Mouse (Mus musculus) gastrocnemius, postnatal 10 days (tissue): Measurements from ENCODE around the gene Cdc42bpg. TPM values are rescaled to one million over a fixed set of nuclear protein-coding genes. Genes with fewer than 3 reads are reported as not detected.

ENCODE experiments used
- DNase-seq: peaks from one replicate; pipeline ENCODE4 v3.0.0; 2021; ENCODE audit warnings: mixed read lengths
- microRNA-seq, 2 experiments: library from miRNA; unstranded; fragments of <30 nt; microRNA quantifications; one replicate each; pipeline ENCODE4 v1.2.0; 2021
- total RNA-seq, 2 experiments: library from RNA; stranded (reverse); gene quantifications; 2 replicates each; pipeline ENCODE4 v1.2.3; 2021

Cdc42bpg gene
- total RNA-seq, 2 experiments from 2014 or later, result 4.2 to 4.5 TPM

- DNase-seq, result no peak
These were observed 43.1 kb downstream of the Cdc42bpg start for GRCm38 (mm10) chr19:6349215-6349983.

GRCm38 (mm10) chr19:6351431-6352106, 45.3 kb downstream of the Cdc42bpg start:
- no peak for DNase-seq

DNA sequence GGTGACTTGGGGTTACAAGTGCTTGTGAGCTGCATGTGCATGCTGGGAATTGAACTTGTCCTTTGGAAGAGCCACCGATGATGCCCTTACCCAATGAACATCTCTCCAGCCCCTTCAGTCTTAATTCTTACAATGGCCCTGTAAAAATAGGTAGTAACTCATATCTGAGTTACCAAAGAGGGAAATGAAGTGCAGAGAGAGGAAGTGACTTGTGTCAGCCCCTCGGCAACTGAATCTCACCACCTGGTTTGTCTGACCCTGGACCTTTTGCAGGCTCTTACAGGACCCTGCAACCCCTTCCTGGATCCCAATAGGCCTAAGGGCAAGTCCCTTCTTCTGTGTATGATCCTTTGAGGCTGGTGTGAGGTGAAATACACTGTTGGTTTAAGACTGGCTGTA, 45.9 kb downstream of the Cdc42bpg start:
- DNase-seq, result no peak

DNA sequence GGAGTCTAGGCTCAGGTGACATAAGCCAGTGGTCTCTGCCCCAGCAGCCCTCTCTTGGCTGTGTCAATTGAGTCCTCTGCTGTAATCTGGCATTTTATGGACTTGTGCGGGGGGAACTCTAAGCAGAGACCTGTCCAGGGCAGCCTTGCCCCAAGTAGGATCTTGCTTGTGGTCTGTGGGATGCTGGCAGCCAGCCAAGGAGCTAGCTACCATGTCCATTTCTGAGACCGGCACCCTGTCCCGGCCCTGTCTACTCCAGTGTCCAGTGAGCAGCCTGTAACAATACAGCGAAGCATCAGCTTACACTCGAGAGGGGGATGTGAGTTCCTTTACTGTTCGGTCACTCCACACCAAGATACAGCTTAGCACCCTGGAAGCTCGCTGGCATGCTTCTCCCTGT, 47.8 kb downstream of the Cdc42bpg start:
- no peak for DNase-seq

DNA sequence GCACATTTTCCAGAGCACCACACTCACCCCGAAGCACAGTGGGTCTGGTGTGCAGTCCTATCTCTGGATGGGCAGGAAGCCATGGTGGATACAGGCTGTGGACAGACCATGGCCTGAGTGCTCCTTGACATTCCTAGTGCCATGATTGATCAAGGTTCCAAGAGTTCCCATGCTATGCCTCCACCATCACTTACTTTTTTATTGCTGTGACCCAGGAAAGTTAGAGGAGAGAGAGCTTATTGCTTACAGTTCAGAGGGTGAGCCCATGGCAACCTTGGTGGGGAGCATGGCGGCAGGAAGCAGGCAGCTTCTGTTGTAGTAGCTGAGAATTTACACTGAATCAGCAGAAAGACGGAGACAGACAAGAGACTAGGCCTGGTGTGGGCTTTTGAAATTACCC, 55.0 kb downstream of the Cdc42bpg start:
- no peak for DNase-seq

DNA sequence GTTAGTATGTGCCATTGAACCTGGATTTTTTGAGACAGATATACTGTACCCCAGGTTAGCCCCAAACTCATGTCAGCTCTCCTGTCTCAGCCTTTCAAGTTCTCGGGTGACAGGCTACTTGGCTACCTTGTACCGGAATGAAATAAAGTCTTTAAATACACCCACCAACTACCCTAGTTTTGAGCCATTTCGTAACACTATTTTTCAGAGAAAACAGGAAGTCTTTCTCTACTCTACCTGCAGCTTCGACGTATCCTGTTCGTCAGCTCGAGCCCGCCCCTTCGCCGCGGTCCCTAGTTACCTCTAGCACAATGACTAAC, 56.8 kb downstream of the Cdc42bpg start:
- no peak for DNase-seq

- peak; percentile 99 for DNase-seq
These were observed 57.4 kb downstream of the Cdc42bpg start, which contains the start of gene Sf1 for GRCm38 (mm10) chr19:6363411-6364240. TSS of gene Sf1 (plus strand) at chr19:6363690.

- DNase-seq, result peak; percentile 96
These were observed 58.1 kb downstream of the Cdc42bpg start for GRCm38 (mm10) chr19:6364317-6364725.

- no peak for DNase-seq
These were observed 58.6 kb downstream of the Cdc42bpg start for GRCm38 (mm10) chr19:6364842-6365241.

DNA sequence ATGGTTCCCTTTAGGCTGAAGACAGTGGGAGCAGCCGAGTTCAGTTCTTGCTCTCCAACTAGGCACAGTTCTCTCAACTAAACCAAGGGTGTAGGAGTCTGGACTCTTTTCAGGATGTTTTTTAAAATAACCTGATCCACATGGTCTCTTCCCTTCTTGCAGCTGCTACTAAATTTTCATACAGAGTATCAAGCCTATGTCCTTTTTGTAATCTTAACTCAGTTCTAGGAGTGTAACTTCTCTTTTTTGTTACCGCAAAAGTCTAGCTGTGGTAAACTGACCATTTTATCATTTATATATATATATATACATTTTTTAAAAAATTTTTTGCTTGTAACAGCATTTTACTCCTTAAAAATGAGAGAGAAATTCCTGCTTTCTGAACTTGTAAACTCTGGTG, 63.9 kb downstream of the Cdc42bpg start:
- no peak for DNase-seq

DNA sequence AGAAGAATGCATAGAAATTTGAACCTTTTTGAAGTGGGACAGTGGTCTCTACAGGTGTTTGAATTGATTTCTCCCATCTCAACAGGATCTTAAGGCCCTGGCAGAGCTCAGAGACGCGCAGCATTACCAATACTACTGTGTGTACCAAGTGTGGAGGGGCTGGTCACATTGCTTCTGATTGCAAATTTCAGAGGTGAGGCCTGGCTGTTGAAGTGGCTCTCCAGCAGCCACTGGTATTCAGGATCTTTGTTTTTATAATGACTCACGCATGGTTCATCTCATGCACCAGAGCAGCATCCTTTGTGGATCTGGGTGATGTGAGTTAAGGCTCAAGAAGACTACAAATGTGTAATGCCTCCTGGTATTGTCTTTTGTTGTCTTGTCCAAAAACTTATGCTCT, 66.2 kb downstream of the Cdc42bpg start:
- DNase-seq, result no peak

GRCm38 (mm10) chr19:6373539-6374400, 67.5 kb downstream of the Cdc42bpg start:
- DNase-seq, result peak; percentile 96

DNA sequence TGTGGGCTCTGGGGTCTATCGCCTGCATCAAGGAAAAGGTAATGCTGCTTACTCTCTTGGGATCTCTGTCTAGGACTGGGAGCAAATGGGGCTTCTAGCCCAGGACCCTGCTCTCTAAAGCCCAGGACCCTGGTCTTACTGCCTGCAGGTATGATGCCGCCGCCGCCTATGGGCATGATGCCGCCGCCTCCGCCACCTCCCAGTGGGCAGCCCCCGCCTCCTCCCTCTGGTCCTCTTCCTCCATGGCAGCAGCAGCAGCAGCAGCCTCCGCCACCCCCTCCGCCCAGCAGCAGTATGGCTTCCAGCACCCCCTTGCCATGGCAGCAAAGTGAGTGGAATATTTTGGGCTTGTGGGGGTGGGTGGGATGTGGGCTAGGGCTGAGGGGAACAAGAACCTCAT, 68.3 kb downstream of the Cdc42bpg start:
- no peak for DNase-seq

Small RNA genes within 50 kb of the gene (microRNA-seq; reads per million reads assigned to microRNA genes)
- gene Mir192 (8.8 to 16.9 reads per million in 2 experiments), gene Mir194-2 (6.7 to 9.5 reads per million in 2 experiments), gene Mir6989 (0 to 0.25 reads per million in 2 experiments)

Other genes with a start within 250 kb of the Cdc42bpg start
- 10 to 100 TPM; 34.1 to 36.3 TPM for gene Mrpl49, start 248.7 kb upstream of the Cdc42bpg start, total RNA-seq
- 100 to 1,000 TPM; 669 to 708 TPM for gene Fau, start 248.6 kb upstream of the Cdc42bpg start, total RNA-seq
- 10 to 100 TPM; 10.6 to 11.0 TPM for gene Znhit2, start 245.3 kb upstream of the Cdc42bpg start, total RNA-seq
- 1 to 10 TPM; 4.7 to 5.8 TPM for gene Tm7sf2, start 238.1 kb upstream of the Cdc42bpg start, total RNA-seq
- gene Vps51, start 229.2 kb upstream of the Cdc42bpg start, total RNA-seq, result 10 to 100 TPM; 23.1 to 29.4 TPM
- not detected for gene Tmem262, start 226.4 kb upstream of the Cdc42bpg start, total RNA-seq
- not detected for gene Gm28374, start 224.2 kb upstream of the Cdc42bpg start, total RNA-seq
- gene Zfpl1, start 221.5 kb upstream of the Cdc42bpg start, total RNA-seq, result 10 to 100 TPM; 18.5 to 20.1 TPM
- 1 to 10 TPM; 3.5 to 4.1 TPM for gene Cdca5, start 221.5 kb upstream of the Cdc42bpg start, total RNA-seq
- under 1 TPM in 1 of 2 experiments, not detected in 1; 0.59 TPM for gene AC131692.1, start 212.0 kb upstream of the Cdc42bpg start, total RNA-seq
- under 1 TPM in 1 of 2 experiments, not detected in 1; 0.09 TPM for gene Naaladl1, start 200.7 kb upstream of the Cdc42bpg start, total RNA-seq
- gene Sac3d1, start 187.8 kb upstream of the Cdc42bpg start, total RNA-seq, result 10 to 100 TPM; 12.4 to 13.9 TPM
- gene Snx15, start 178.2 kb upstream of the Cdc42bpg start, total RNA-seq, result 10 to 100 TPM; 12.0 to 14.6 TPM
- gene Batf2, start 165.5 kb upstream of the Cdc42bpg start, total RNA-seq, result under 1 TPM; 0.23 to 0.41 TPM
- 10 to 100 TPM; 56.4 to 65.4 TPM for gene Arl2, start 164.9 kb upstream of the Cdc42bpg start, total RNA-seq
- gene Majin, start 122.1 kb upstream of the Cdc42bpg start, total RNA-seq, result not detected
- not detected for gene Gpha2, start 80.1 kb upstream of the Cdc42bpg start, total RNA-seq
- 10 to 100 TPM; 24.3 to 25.4 TPM for gene Ppp2r5b, start 70.6 kb upstream of the Cdc42bpg start, total RNA-seq
- gene Atg2a, start 64.8 kb upstream of the Cdc42bpg start, total RNA-seq, result 10 to 100 TPM; 13.2 to 15.0 TPM
- gene Ehd1, start 29.7 kb upstream of the Cdc42bpg start, total RNA-seq, result 10 to 100 TPM; 54.0 to 64.8 TPM
- gene Men1, start 28.5 kb downstream of the Cdc42bpg start, total RNA-seq, result 10 to 100 TPM; 11.3 to 12.9 TPM
- 10 to 100 TPM; 11.9 to 19.3 TPM for gene Map4k2, start 34.7 kb downstream of the Cdc42bpg start, total RNA-seq
- 100 to 1,000 TPM in 1 of 2 experiments, 10 to 100 TPM in 1; 88.6 to 123 TPM for gene Sf1, start 57.2 kb downstream of the Cdc42bpg start, total RNA-seq
- 1,000 to 10,000 TPM; 3,066 to 3,425 TPM for gene Pygm, start 77.9 kb downstream of the Cdc42bpg start, total RNA-seq
- gene Rasgrp2, start 92.9 kb downstream of the Cdc42bpg start, total RNA-seq, result 10 to 100 TPM; 30.5 to 31.4 TPM
- 1 to 10 TPM; 3.1 to 3.3 TPM for gene Nrxn2, start 112.3 kb downstream of the Cdc42bpg start, total RNA-seq
- gene Slc22a12, start 236.6 kb downstream of the Cdc42bpg start, total RNA-seq, result not detected